Mouse (Mus musculus): ENCODE measurements around the gene Pank4. TPM values are rescaled to one million over a fixed set of nuclear protein-coding genes. Genes with fewer than 3 reads are reported as not detected.

Gene Pank4
- polyA plus RNA-seq, 1 experiment: 22.2 TPM

DNA sequence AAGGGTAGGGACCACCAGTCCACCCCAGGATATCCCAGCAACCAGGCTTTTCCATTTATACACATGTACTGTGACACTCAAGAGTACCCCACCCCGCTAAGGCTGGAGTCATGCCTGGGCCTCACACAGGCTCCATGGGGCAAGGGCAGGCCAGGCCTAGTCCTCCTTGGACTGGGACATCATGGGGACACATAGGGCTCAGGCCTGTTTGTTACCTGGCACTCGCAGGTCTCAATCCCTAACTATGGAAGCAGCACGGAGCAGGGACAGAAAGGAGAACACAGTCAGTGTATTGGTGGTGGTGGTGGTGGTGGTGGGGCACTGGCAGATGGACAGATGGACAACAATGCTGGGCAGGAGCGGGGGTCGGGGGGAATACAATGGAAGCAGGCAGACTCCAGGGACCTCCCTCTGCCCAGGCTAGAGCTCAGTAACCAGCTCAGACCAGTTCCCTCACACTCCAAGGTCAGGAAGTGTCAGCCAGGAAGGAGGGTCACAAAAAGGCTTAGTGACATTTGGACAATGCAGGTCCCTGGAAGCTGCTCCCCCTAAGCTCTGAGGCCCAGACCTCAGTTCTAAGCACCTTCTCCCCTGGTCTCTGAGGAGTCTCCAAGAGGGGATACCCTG is 21.3 kb downstream of the Pank4 start:
- H3K79me2 ChIP-seq (ENCODE audit: control insufficient read depth, insufficient read depth): no peaks in the 10 kb centered on the region
- H3K36me3 ChIP-seq (ENCODE audit: control insufficient read depth, insufficient read depth): peaks cover 9% of the 10 kb centered on the region
- H3K27me3 ChIP-seq (ENCODE audit: control insufficient read depth, insufficient read depth, insufficient read length): peaks cover 39% of the 10 kb centered on the region
- TF ChIP-seq MAX (IDR thresholded peaks at IDR 0.05) (no peak), USF1 (IDR thresholded peaks at IDR 0.05; ENCODE audit: low read depth) (no peak), FOSL1 (IDR thresholded peaks at IDR 0.05; ENCODE audit: insufficient read depth, low read length, poor library complexity, severe bottlenecking) (no peak)
- no peaks in the 10 kb centered on the region for H3K79me3 ChIP-seq (ENCODE audit: low read depth)
- H3K4me3 ChIP-seq (ENCODE audit: insufficient read depth, poor library complexity, severe bottlenecking): no peak overlapping the region
- H3ac ChIP-seq (ENCODE audit: control insufficient read depth, insufficient read length, low read depth): no peak overlapping the region

DNA sequence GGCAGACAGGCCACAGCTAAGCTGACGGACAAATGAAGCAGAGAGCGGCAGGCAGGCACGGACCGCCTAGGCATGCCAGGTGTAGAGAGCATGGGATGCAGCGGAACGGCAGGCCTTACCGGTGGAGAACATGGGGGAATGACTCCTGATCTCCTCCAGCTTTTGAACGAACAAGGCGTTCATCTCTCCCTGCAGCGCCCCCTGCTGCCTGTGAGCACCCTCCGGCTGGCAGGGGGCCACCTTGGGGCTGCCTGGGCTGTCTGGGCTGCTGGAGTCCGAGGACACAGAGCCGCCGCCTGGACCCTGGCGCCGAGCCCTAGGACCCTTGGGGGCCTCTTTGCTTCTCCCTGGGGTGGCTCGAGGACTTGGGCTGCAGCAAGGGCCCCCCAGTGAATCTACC is 22.2 kb downstream of the Pank4 start:
- no peak overlapping the region for H3K4me3 ChIP-seq (ENCODE audit: insufficient read depth, poor library complexity, severe bottlenecking)
- peak; percentile 73 for TF ChIP-seq CTCF (IDR thresholded peaks at IDR 0.05; ENCODE audit: control insufficient read depth, insufficient read depth, insufficient read length)
- no peak for TF ChIP-seq FOSL1 (IDR thresholded peaks at IDR 0.05; ENCODE audit: insufficient read depth, low read length, poor library complexity, severe bottlenecking)
- no peak for TF ChIP-seq USF1 (IDR thresholded peaks at IDR 0.05; ENCODE audit: low read depth)
- no peak for TF ChIP-seq MAX (IDR thresholded peaks at IDR 0.05)
- no peak for TF ChIP-seq MYOD1 (IDR thresholded peaks at IDR 0.05; ENCODE audit: control insufficient read depth, insufficient read length, low read depth)
- no peak for TF ChIP-seq MYOG (IDR thresholded peaks at IDR 0.05; ENCODE audit: control insufficient read depth, extremely low read depth, insufficient read length)
- no peak for TF ChIP-seq CEBPB (IDR thresholded peaks at IDR 0.05; ENCODE audit: low read depth)
- no peaks in the 10 kb centered on the region for H3K79me3 ChIP-seq (ENCODE audit: low read depth)
- H3ac ChIP-seq (ENCODE audit: control insufficient read depth, insufficient read length, low read depth): peak overlapping the region; percentile 28
- H3K79me2 ChIP-seq (ENCODE audit: control insufficient read depth, insufficient read depth): no peaks in the 10 kb centered on the region
- peaks cover 3% of the 10 kb centered on the region for H3K36me3 ChIP-seq (ENCODE audit: control insufficient read depth, insufficient read depth)
- H3K27me3 ChIP-seq (ENCODE audit: control insufficient read depth, insufficient read depth, insufficient read length): peaks cover 47% of the 10 kb centered on the region

GRCm38 (mm10) chr4:154986750-154987149 is 22.8 kb downstream of the Pank4 start:
- Histone ChIP-seq H3K4me3 (ENCODE audit: insufficient read depth, poor library complexity, severe bottlenecking) (no peak overlapping the region), H3K27me3 (ENCODE audit: control insufficient read depth, insufficient read depth, insufficient read length) (peaks cover 53% of the 10 kb centered on the region), H3K79me3 (ENCODE audit: low read depth) (no peaks in the 10 kb centered on the region), H3K79me2 (ENCODE audit: control insufficient read depth, insufficient read depth) (no peaks in the 10 kb centered on the region), H3ac (ENCODE audit: control insufficient read depth, insufficient read length, low read depth) (no peak overlapping the region), H3K36me3 (ENCODE audit: control insufficient read depth, insufficient read depth) (no peaks in the 10 kb centered on the region)
- TF ChIP-seq MAX (IDR thresholded peaks at IDR 0.05): no peak

GRCm38 (mm10) chr4:154994876-154995275 is 31.0 kb downstream of the Pank4 start:
- H3K4me3 ChIP-seq (ENCODE audit: insufficient read depth, poor library complexity, severe bottlenecking): no peak overlapping the region
- no peak for TF ChIP-seq MYOD1 (IDR thresholded peaks at IDR 0.05; ENCODE audit: control insufficient read depth, insufficient read length, low read depth)
- TF ChIP-seq MYOG (IDR thresholded peaks at IDR 0.05; ENCODE audit: control insufficient read depth, extremely low read depth, insufficient read length): no peak
- no peak for TF ChIP-seq CEBPB (IDR thresholded peaks at IDR 0.05; ENCODE audit: low read depth)
- no peak for TF ChIP-seq MAX (IDR thresholded peaks at IDR 0.05)
- no peak for TF ChIP-seq FOSL1 (IDR thresholded peaks at IDR 0.05; ENCODE audit: insufficient read depth, low read length, poor library complexity, severe bottlenecking)
- no peak for TF ChIP-seq USF1 (IDR thresholded peaks at IDR 0.05; ENCODE audit: low read depth)
- no peaks in the 10 kb centered on the region for H3K79me2 ChIP-seq (ENCODE audit: control insufficient read depth, insufficient read depth)
- no peaks in the 10 kb centered on the region for H3K36me3 ChIP-seq (ENCODE audit: control insufficient read depth, insufficient read depth)
- H3K27me3 ChIP-seq (ENCODE audit: control insufficient read depth, insufficient read depth, insufficient read length): peaks cover 98% of the 10 kb centered on the region
- H3K79me3 ChIP-seq (ENCODE audit: low read depth): no peaks in the 10 kb centered on the region
- H3ac ChIP-seq (ENCODE audit: control insufficient read depth, insufficient read length, low read depth): no peak overlapping the region

- no peaks in the 10 kb centered on the region for H3K79me3 ChIP-seq (ENCODE audit: low read depth)
- no peaks in the 10 kb centered on the region for H3K36me3 ChIP-seq (ENCODE audit: control insufficient read depth, insufficient read depth)
- H3K27me3 ChIP-seq (ENCODE audit: control insufficient read depth, insufficient read depth, insufficient read length): peaks cover 98% of the 10 kb centered on the region
- H3ac ChIP-seq (ENCODE audit: control insufficient read depth, insufficient read length, low read depth): no peak overlapping the region
- H3K4me3 ChIP-seq (ENCODE audit: insufficient read depth, poor library complexity, severe bottlenecking): no peak overlapping the region
- TF ChIP-seq FOSL1 (IDR thresholded peaks at IDR 0.05; ENCODE audit: insufficient read depth, low read length, poor library complexity, severe bottlenecking): no peak
- TF ChIP-seq MYOG (IDR thresholded peaks at IDR 0.05; ENCODE audit: control insufficient read depth, extremely low read depth, insufficient read length): no peak
- no peak for TF ChIP-seq USF1 (IDR thresholded peaks at IDR 0.05; ENCODE audit: low read depth)
- no peak for TF ChIP-seq MYOD1 (IDR thresholded peaks at IDR 0.05; ENCODE audit: control insufficient read depth, insufficient read length, low read depth)
- no peak for TF ChIP-seq CTCF (IDR thresholded peaks at IDR 0.05; ENCODE audit: control insufficient read depth, insufficient read depth, insufficient read length)
- no peak for TF ChIP-seq MAX (IDR thresholded peaks at IDR 0.05)
- no peaks in the 10 kb centered on the region for H3K79me2 ChIP-seq (ENCODE audit: control insufficient read depth, insufficient read depth)
These were observed 32.7 kb downstream of the Pank4 start for GRCm38 (mm10) chr4:154996572-154997154.

- H3K79me2 ChIP-seq (ENCODE audit: control insufficient read depth, insufficient read depth): no peaks in the 10 kb centered on the region
- no peak for TF ChIP-seq FOSL1 (IDR thresholded peaks at IDR 0.05; ENCODE audit: insufficient read depth, low read length, poor library complexity, severe bottlenecking)
- TF ChIP-seq CTCF (IDR thresholded peaks at IDR 0.05; ENCODE audit: control insufficient read depth, insufficient read depth, insufficient read length): no peak
- no peak for TF ChIP-seq CEBPB (IDR thresholded peaks at IDR 0.05; ENCODE audit: low read depth)
- no peak for TF ChIP-seq MYOD1 (IDR thresholded peaks at IDR 0.05; ENCODE audit: control insufficient read depth, insufficient read length, low read depth)
- no peak for TF ChIP-seq MYOG (IDR thresholded peaks at IDR 0.05; ENCODE audit: control insufficient read depth, extremely low read depth, insufficient read length)
- no peak for TF ChIP-seq USF1 (IDR thresholded peaks at IDR 0.05; ENCODE audit: low read depth)
- no peak for TF ChIP-seq MAX (IDR thresholded peaks at IDR 0.05)
- no peak overlapping the region for H3K4me3 ChIP-seq (ENCODE audit: insufficient read depth, poor library complexity, severe bottlenecking)
- no peaks in the 10 kb centered on the region for H3K79me3 ChIP-seq (ENCODE audit: low read depth)
- H3K36me3 ChIP-seq (ENCODE audit: control insufficient read depth, insufficient read depth): no peaks in the 10 kb centered on the region
- no peak overlapping the region for H3ac ChIP-seq (ENCODE audit: control insufficient read depth, insufficient read length, low read depth)
- peaks cover 97% of the 10 kb centered on the region for H3K27me3 ChIP-seq (ENCODE audit: control insufficient read depth, insufficient read depth, insufficient read length)
These were observed 35.5 kb downstream of the Pank4 start for GRCm38 (mm10) chr4:154999379-154999778.
